Mouse (Mus musculus): ENCODE measurements around the gene Cd5.

Cd5 gene

DNA sequence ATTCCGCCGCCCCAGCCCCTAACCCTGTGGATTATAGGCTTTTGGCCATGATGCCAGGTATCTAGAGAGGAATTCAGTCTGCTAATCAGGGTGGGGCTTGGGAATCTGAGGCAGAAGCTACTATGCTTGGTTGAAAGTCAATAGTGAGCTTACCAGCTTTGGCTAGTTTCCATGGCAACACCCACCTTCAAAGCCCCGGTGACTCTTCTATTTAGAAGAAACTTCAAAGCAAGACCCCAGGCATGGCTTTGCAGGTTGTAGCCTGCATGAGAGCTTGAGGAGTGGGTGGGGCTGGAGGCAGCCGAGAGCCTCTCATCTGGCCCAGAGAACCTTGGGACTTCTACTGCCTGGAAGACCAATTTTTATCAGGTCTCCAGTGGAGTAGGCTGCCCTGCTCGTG lies 15.2 kb downstream of the Cd5 start:
- no peak for DNase-seq

DNA sequence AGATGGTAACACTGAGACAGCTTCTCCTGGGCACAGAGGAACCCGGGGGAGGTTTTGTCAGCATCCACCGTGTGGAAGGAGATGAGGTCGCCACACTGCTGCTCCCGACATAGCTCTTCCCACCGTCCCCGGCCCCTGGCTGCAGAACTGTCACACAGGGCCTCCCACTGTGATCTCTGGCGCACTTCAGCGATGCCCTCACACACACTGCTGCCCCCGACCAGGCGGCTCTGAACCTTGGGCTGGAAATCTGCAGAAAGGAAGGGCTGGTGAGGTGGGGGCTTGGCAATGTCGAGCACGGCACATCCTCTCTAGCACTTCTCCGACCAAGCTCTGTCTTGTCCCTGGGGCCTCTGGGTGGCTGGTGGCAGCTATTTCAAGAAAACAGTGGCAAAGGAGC lies 15.7 kb downstream of the Cd5 start:
- DNase-seq: no peak

DNA sequence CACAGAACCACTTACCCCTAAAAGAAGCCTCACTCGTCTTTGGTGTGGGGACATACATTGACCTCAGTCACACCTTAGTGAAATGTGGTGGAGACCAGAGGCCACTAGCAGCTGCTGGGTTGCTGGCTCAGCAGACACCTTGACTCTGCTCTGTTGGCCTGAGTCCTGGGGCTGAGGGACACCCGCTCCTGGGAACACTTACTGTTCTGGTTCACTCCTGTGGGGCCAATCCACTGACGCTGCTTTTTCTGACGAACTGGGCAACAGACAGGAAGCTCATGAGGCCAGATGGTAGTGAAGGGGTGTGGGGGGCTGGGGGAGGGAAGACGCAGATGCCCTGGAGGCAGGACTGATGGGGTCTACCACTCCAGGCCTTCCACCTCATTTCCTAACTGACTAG lies 17.7 kb downstream of the Cd5 start:
- DNase-seq: no peak

DNA sequence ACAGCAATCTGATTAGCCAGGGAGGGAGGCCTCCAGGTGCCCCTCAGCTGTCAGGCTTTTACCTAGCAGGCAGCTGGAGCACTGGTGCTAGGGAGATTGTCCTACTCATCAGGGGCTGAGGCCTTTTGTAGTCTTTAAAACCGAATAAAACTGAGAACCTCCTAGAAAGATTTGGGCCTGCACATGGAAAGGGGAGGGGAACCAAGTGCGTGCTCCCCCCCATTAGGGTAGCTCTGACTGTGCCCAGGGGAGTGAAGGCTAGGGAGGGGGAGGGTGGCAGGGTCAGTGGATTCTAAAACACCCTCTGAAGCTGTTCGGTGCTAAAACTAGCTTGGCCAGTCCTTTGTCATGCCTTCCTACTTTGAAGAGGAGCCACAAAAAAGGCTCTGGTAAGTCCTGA lies 18.3 kb downstream of the Cd5 start:
- no peak for DNase-seq

DNA sequence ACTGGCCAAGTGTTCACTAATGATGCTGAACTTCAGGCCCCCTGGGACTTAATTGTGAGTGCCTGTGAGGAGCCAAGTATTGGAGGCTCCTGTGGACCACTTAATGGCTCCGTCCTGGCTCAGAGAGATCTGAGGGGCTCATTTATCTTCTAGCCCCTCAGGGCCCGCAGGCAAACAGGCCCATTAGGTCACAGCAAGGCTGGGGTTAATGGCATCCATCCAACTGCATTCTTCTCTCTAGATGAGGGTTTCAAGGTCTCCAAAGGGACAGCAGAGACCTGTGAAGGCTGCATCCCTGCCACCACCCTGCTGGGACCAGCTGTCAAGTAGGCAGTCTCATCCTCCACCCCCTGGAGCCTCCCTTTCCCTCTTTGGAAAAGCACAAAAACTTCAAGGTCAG lies 19.1 kb downstream of the Cd5 start:
- no peak for DNase-seq

DNA sequence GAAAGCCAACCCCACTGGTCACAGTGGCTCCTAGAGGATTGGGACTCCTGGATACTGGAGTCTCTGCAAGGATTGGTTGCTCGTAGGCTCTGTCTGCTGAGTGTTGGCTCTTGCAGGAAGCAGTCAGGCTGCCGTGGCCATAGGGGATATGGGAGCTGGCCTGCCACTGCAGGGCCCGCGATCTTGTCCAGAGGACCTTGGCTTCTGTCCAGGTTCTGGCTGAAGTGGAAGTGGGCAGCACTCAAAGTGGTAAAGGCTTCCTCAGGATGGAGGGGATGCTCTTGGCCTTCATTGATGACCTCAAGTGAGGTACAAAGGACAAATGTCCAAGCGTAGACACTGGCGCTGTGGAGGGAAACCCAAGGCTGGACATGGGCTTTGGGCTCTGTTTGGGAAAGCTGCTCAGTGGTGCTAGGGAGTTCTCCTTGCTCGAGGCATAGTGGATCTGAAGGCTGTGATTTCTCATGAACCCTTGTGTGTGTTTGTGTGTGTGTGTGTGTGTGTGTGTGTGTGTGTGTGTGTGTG lies 20.5 kb downstream of the Cd5 start:
- DNase-seq: peak in 1 of 2 experiments; percentile 40

DNA sequence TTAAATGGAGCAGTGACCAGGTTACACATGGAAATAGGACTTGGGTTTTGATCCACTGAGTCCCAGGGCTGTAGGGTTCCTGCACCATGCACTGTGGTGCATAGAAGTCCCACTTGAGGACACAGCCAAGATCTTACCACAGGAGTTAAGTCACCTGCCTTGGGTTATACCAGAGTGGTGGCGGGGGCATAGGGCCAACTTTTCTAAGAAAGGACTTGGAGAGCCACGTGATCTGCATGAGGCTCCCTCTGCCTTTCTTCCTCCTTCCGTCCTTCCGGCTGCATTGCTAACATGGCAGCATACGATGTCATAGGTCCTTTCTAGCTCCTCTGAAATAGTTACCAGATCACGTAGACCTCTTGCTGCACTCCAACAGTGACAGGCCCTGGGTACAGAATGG lies 23.3 kb downstream of the Cd5 start:
- peak in 1 of 2 experiments; percentile 23 for DNase-seq

DNA sequence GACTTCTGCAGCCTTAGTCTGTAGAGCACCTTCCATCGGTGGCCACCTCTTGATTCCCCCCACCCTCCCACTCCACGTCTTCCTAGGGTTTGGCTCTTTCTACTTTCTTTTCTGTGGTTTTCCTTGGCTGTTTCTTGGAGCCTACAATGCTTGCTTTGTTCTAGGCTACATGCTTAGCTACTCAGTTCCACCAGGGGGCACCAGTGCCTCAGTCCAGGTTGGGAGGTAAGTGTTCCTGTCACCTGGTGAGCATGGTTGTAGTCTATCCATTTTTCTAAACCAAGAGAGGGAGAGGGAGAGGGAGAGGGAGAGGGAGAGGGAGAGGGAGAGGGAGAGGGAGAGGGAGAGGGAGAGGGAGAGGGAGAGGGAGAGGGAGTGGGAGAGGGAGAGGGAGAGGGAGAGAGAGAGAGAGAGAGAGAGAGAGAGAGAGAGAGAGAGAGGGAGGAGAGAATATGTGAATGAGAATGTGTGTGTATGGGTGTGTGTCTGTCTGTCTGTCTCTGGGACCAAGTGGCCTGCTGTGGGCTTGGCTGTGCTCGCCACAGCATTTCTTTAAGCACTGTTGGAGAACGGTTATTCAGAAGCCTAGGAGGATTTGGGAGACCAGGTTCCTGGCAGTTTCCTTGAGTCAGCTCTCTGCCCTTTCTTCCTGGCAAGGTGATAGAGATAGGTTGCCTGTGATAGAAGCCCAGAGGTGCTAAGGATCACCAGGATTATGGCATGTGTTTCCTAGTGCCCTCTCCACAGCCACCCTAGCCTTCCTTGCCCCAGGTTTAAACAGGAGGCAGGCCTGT lies 23.9 kb downstream of the Cd5 start:
- peak; percentile 76 to 77 for DNase-seq

DNA sequence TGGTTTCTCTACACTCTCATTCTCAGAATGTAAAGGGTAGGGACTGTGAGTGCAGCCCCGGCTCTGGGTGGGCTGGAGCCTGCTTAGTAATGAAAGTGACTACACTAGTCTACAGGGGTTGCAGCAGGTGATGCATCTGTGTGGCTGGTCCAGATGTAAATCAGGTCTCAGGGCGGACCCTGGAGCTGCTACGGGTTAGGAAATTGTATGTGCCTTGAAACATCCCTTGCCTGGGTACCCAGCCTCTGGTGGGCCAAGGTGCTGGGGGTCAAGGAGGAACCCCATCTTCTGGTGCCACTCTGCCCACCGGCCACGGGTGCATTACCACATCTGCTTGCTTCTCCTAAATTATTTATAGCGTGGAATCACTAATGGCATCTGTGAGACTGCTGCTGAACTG lies 24.6 kb downstream of the Cd5 start:
- no peak for DNase-seq

DNA sequence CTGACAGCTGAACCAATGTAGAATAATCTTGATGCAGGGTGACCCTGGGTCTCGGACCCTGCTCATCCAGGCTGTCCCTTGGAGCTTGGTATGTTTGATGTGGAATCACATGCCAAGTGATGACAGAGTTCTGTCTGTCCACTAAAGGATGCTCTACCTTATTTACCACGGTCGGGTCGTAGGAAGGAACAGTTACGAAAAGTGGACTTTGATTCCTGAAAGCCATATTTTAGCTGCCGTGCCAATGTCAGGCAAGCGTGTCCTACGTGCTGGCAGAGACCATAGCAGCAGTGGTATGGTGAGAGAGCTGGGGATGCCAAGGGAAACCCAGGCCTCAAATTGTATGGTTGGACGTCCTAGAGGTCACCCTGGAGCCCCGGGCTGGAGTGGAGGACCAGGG lies 25.3 kb downstream of the Cd5 start:
- no peak for DNase-seq

DNA sequence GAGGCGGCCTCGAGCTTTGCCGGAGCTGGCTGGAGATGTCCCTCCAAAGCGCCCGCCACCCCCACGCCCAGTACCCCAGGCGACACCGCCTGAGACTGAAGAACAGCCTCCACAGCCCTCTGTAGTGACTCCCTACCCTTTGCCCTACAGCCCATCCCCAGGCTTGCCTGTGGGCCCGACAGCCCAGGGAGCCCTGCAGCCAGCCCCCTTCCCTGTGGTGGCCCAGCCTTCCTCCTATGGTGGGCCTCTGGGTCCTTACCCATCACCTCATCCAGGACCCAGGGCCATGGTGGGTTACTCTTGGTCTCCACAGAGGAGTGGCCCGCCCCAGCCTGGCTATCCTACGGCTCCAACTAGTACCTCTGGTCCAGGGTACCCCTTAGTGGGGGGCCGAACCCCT lies 26.2 kb downstream of the Cd5 start:
- DNase-seq: no peak

DNA sequence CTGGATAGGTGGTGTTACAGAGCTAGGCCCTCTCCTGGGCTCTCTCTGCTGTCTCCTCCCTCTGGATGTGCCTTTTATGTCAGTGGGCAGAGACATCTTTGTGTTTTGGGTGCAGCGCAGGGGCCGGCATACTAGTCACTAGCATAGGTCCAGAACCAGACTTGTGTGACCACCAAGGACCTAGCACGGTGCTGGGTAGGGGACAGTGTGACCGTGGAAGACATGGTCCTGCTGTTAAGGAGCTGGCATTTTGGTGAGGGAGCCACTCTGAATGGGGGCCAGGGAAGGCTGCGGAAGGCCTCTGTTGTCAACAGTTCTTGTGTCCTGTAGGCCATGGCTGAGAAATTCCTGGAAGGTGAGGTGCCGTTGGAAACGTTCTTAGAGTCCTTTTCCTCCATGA lies 26.6 kb downstream of the Cd5 start:
- no peak for DNase-seq

DNA sequence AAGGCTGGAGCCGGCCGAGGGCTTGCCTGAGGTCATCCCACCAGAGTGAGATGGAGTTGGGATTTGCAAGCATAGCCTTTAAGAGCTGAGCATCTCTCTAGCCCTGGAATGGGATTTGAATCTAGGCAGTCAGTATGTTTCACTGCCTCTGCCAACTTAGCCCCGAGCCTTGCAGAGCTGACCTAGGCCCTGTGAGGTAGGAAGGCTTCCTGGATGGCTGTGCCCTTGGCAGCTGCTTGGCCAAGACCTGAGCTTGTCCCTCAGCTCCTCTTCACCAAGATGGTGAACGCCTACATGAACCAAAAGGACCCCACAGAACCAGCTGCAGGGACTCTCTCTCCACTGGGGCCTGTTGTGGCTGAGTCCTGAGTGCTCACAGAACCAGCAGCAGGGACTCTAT lies 28.1 kb downstream of the Cd5 start:
- DNase-seq: no peak

DNA sequence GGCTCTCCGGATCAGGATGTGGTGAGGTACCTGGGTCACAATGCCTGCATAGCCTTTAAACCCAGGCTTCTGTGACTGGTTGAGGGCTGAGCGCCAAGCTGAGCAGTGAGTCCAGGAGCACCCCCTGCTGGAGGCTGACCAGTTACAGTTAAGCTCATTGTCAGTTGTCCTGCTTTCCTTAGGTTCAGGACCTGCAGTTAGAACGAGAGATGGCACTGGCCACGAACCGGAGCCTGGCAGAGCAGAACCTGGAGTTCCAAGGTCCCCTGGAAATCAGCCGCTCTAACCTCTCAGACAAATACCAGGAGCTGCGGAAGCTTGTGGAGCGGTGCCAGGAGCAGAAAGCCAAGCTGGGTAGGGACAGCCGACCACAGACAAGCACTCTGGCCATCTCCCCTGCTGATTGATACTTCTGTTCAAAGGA lies 28.7 kb downstream of the Cd5 start:
- DNase-seq: peak; percentile 77 to 80

DNA sequence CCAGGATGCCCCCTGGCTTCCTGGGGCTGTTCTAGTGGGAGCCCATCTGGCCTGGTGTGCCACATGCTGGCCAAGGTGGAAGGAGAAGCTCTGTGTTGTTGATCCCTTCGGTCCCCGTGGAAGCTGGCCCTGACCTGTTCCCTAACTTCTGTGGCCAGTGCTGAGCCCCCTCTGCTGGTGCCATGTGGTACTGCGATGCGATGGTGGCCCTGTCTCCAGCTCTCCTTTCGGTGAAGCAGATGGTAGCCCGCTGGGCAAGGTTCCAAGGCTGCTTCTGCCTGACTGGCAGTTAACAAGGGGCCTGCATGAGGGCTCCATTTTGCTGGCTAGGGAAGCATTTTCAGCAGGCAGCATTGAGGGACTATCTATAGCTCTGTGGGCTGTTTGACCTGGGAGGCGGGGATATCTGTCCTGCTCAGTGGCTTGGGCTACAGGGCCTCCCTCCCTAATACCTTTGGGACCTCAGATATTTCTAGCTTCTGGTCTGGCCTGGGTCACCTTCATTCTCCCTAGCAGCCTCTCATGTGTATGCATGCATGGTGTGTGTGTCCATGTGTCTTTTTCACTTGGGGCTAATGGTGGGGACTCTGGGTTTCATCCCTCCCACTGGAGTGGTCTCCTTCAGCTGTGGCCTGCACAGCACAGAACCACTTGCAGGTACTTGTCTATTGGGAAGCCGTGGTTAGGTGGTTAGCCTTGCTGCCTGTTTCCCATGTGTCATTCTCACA lies 29.3 kb downstream of the Cd5 start:
- peak; percentile 96 to 97 for DNase-seq

DNA sequence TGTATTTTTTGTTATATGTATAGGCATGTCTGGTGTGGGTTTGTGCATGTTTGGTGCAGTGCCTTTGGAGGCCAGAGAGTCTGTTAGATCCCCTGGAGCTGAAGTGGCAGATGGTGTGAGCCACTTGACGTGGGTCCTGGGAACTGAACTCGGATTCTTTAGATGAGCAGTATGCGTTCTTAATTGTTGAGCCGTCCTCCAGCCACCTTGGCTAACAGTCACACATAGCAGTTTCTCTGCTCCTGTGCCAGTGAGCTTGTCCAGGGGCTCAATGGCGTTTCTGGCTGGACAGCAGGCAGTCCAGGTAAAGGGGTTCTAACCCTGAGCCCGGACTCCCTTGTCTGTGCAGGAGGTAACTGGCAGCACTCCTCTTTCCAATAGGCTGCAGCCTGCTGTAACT lies 29.9 kb downstream of the Cd5 start:
- no peak for DNase-seq

DNA sequence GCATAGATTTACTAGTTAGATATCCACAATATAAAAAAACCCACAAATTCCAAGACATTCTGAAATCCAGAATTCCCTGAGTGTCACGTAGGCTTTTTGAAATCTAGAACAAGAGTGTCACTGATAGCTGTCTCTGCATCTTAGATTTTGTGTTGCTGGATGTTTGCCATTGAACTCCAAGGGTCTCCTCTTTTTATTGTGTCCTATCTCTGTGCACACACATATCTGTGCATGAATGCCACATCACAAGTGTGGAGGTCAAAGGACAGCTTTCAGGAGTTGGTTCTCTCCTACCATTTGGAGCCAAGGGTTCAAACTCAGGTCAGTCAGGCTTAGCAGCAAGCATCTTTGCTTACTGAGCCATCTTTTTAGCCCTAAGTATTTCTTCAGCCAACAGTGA lies 30.9 kb downstream of the Cd5 start:
- no peak for DNase-seq

DNA sequence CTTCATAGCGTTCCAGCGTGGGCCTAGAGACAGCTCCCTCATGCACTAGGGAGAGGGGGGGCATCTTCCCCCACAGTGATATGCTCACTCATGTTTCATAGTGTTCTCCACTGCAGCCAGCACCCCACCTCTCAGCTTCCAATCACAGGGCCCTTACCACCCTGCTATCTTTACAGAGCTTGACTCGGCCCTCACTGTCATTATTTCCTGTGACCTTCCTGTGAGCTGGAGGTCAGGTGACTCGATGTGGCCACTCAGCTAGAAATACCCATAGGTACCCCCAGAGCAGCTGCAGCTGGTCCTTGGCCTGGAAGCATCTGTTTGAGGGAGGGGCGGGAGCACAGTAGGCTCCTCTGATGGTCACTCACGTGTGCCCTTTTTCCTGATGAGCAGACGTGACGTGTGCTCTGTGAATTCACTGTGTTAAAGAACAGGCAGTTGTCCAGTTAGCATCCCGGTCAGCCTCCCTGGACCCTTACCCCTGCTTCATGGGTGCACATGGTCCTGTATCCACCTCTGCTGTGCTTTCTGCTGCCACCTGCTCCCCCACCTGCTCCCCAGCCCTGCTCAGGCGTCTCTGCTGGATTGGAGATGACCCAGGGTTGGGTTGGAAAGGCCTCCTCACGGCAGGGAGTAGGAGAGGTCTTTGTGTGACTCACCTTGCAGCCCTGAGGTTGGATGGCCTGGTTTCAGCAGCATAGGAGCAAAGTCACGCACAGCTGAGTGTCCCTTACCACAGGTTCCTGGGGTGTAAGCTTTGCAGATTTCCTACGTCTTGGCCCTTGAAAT lies 31.5 kb downstream of the Cd5 start:
- DNase-seq: no peak

DNA sequence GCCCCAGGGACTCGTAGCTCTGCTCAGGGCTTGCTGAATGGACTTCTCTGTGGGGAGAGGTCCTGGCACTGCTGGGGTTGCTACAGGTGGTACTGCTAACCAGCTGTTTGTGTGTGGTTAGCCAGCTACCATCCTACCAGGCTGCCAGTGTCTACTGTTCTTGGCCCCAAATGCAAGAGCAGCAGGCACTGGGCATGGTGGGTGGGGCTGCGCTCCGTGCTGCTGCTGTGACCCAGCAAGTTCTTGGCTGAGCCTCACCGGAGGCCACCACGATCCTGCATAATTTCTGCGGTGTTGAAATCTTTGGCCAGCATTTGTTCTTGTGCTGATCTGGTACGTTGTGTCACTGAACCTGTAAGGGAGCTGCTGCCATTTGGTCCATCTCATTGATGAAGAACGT lies 35.3 kb downstream of the Cd5 start:
- peak in 1 of 2 experiments; percentile 43 for DNase-seq

DNA sequence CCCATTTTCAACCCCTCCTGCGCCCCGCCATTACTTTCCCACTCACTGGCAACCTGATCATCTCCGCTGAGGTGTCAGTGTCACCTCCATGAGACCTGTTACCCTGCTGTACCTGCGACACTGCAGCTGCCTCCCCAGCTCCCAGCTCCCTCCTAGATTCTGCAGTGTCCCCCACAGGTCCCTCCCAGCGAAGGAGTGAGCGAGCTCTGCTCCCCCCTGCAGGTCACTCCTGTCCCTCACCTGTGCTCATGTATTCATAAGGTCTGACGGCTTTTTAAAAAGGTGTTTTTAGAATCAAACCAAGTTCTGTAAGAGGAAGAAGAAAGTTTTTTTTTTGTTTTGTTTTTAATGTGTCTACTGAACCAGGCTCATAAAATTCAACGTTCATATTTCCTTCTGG lies 36.7 kb downstream of the Cd5 start:
- DNase-seq: no peak

DNA sequence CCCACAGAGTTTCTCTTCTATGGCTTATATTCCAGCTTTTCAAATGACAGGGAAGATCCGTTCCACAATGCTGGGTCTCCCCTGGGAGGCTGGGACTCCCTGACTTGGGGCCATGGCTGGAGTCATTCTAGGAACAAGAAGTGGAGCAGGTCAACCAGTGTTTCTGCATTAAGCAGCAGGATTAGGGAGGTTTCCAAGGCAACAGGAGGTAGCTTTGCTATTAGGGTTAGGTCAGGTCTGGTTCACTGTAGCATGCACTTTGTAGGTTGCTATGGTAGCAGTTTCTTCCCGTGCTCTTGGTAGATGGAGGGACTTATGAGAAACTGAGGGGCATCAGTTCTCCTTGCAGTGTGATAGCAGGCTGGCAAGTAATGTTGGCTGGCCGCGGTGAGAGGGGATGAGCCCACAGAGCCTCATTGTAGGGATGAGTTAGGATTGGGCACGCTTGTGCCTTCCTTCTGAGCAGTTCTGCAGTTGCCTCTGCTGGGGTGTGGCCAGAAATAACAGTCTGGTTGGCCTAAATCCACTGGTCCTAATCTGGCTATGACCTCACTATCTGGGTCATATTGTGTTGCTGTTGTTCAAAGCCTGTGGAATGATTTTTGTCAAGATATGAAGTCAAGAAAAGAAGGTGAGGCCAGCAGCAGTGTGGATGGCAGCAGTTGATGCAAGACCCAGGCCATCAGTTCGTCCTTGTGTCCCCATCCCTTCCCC lies 37.6 kb downstream of the Cd5 start:
- DNase-seq: peak in 1 of 2 experiments; percentile 40

DNA sequence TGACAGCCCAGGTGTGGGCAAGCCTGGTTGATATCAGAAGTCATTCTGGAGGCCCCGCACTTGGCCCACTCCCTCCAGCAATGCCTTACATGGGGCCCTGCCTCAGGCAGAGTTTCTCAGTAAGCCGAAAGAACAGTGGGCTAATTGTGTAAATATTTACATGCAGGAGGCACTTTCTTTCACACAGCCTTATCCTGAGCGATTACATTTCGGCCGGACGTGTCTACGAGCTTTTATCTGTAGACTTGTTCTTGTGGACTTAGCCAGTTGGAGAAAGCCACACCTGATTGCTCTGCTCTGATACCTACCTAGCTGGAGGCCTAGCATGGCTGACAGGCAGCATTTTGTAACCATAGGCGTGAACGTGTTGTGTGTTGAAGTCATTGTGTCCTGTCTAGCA lies 39.0 kb downstream of the Cd5 start:
- DNase-seq: no peak

Measured in kidney, postnatal 25 days (tissue).